Mouse (Mus musculus) cerebellum, adult 11-12 months (tissue): ENCODE measurements at regions not wholly inside any gene's neighbourhood (a gene's known extent, or its start where the extent isn't known, plus 50 kb on each side); places are given as distances from the start of the nearest gene placed in this dataset.

Experiments
- DNase-seq: peaks from one replicate; pipeline ENCODE4 v3.0.0; 2022

DNA sequence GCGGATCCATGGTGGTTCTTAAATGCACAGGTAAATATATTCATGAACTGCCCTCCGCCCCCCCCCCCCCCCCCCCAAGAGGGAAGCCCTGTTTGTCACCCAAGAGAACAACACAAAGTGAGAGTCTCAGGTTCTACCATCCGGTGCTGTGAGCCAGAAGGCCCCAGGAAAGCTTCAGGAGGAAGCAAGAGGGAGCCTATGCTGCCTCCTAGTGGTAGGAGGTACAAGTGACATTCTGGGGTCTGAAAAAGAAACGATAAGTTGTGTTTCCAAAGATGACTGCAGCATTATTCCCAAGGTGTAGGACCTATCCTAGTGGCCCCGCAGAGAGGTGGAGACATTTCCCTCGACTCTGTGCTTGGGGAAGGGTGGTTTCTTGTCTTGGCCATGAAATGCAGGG is 109.7 kb upstream of the Kazn start:
- no peak for DNase-seq

DNA sequence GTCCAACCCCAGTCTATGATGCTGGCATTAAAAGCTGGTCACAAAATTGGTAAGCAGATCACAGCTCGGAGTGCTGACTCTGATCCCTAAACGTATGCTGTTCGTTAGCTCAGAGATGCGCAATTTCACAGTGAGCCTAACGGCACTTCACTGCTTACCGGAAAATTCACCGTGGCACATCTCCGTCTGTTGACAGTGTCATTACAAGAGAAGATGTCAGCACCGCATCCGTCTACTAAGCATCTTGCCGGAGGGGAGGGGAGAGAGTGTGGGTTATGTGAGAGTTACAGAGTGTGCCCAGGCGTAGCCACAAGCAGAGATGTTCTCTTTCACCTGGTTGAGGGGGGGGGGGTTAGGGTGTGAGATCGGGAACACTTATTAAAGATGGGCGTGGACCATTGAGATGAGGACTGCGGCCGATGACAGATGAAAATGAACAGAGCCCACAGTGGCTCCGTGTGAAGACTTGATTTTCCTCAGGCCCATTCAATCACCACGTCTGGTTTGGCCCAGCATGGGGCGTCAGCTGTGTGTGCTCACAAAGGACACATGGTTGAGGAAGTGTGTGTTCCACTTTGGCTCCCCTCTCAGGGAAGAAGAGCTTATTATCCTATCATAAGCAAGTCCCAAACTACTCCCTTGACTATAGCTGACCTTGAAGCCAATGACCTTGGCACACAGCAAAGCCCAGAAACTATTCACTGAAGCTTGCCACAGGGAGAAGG is 103.4 kb upstream of the Kazn start:
- no peak for DNase-seq

DNA sequence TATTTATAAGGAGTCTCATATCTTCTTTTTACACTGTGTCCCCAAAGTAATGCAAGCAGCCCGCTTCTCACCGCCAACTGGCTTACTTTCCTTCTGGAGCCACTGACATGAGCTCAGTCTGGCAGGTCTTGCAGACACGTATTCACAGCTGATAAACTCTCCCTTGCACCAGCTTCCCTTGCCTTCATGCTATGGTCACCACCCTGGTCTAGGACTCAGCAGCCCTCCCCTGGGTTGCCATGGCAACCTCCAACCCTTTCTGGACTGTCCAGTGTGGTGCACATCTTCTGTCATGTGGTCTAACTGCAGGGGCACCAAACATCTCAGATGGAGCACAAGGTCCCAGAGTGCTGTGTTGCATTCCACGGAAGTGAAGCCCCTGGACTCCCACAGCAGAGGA is 102.1 kb upstream of the Kazn start:
- peak; percentile 42 for DNase-seq

DNA sequence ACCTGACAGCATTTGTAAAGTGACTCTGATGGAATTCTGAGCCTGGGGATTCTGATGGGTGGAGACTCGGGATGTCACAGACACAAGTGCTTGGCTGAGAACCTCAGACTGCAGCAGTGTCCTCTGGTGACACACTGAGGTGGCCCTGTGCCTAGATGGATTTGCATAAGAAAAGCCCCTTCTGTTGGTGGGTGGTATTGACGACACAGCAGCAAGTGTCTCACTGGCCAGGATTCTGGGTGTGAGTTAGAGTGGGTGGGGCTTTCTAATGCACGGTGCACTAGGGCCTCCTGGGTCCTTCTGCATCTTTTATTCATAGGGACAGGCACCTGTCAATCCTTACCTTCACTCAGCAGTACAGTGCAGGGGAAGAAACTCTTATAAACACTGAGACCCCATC is 100.9 kb upstream of the Kazn start:
- DNase-seq = no peak

DNA sequence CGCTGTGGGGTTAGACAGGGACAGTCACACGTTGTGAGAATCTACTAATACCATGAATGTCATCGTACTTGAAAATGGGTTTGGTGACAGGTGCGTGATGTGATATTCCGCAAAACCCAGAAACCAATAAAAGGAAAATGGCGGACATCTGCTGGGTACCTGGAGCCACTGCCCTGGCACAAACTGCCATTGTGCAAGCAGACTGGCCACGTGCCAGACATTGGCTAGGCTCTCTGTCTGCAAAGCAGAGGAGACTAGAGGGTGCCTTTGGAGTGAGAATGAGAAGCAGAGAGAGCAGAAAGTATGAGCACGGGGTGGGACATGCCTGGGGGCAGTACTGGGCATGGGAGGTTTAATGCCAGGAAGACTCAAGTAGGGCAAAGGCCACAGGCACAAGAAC is 98.5 kb upstream of the Kazn start:
- peak; percentile 56 for DNase-seq

DNA sequence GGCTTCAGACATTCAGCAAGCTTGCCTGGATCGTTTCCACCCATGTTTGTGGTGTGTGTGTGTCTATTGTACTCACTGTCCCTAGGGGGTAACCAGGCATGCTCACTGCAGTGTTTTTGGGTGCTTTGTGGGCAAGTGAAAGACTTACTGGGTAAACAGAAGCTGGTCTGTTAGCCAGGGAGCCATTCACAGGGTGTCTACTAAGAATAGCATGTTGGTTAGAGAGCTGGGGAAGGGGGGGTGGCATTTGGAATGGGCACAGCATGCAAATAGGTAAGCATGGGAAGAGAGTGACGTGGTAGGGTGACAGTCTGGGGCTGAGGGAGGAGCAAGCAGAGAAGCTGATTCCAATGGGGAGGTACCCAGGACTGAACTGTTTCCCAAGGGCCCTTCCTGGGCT is 97.7 kb upstream of the Kazn start:
- no peak for DNase-seq

DNA sequence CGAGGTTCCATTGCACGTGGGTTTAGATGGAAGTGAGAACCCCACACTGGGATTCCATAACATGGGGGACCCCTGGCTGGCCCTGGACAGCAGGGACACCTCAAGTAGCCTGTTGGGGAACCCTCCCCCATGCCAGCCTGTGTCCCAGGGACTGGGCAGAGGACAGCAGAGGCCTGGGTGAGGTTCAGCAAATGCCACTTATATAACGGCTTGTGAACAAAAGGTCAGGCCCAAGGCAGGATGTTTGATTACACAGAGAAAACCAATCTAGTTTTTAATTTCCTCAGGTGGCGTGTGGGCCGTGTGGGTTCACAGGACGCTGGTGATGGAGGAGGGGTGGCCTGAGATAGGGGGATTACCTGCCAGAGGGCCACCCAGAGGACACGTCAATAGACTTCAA is 94.9 kb upstream of the Kazn start:
- DNase-seq = no peak

DNA sequence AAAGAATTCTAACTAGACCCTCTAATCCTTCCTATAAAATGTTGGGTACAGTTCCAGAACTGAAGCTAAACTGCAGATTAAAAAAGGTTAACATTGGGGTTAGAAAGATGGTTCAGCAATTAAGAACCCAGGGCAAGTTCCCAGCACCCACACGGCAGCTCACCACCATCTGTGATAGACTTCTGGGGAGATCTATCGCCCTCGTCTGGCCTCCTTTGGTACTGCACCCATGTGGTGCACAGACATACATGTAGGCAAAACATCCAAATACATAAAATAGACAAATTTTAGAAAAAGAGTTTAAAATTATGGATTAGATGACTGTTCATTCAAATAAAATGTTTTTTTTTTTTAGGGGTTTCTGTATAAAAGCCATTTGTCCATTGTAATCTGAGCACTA is 91.4 kb upstream of the Kazn start:
- DNase-seq = no peak

DNA sequence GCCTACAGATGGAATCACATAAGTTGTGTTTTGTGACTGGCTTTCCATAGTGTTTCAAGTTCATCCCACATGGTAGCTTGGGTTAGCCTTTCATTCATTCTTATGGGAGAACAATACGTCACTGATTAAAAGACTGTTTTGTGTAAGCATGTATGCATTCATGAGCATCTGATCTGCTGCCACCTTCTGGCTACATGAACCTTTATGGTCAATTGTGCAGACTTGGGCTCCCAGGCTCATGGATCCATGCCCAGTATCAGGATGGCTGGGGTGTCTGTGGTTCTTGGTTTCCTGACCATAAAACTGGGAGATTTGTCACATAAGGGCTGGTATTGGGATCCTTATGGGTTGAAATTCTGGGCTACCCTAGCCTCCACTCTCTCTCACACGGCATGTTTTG is 90.4 kb upstream of the Kazn start:
- no peak for DNase-seq

DNA sequence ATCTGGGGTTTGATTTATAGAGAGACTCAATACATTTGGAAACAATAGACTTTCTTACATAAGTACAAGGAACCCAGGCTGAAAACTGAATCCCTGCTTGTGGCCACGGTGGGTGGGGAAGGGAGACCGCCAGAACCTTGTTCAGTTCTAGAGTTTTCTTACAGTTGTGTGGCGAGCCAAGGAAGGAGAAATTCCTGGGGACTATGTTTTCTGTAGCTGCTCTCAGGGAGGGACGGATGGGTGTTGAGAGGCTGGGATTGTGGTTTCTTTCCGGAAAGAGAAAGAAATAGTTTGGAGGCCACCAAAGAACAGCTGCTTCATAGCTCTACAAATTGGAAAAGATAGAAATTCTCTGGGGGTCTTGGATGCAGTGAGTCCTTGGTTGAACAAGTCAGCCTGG is 87.3 kb upstream of the Kazn start:
- no peak for DNase-seq

DNA sequence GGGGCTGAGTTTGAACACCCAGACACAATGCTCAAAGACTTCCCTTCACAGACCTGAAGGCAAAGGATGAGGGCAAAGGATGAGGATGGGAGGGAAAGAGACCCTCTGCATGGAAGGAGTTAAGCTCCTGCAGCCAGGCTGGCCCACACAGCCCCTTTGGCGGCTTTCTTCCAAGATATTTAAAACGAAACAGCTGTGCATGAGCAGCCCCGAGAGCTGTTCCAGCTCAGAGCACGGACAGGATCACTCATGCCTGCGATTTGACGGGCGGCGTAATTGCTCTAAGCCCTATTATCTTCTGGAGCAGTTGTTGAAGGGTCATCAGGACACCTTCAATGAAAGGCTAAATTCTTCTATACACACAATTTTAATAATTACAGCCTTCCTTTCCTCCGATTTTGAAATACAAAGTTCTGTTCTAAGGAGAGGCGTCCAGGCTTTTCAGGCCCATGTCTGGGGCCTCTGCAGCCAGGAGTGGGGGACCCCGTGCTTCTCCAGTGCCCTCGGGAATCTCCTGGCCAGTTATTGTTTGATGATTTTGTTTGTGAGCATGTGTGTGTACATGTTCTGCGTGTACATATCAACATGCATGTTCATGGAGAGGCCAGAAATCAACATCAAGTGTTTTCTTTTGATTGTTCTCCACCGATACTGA is 82.1 kb upstream of the Kazn start:
- DNase-seq = no peak

DNA sequence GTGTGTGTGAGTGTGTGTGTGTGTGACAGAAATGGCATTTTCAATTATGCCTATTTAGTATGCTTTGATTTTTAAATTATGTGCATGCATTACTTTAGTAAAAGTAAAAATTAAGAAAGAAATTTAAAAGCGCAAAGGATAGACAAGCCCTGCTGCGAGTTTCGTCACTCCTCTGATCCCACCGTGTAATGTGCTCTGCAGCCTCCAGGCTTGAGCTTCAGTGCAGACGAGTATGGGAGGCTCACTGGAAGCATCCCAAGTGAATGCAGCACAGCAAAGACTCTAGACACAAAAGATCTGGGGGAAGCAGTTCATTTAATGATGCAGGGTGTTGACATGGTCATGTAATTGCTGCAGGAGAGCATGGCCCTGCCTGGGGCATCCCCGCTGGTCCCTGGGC is 71.1 kb upstream of the Kazn start:
- no peak for DNase-seq

DNA sequence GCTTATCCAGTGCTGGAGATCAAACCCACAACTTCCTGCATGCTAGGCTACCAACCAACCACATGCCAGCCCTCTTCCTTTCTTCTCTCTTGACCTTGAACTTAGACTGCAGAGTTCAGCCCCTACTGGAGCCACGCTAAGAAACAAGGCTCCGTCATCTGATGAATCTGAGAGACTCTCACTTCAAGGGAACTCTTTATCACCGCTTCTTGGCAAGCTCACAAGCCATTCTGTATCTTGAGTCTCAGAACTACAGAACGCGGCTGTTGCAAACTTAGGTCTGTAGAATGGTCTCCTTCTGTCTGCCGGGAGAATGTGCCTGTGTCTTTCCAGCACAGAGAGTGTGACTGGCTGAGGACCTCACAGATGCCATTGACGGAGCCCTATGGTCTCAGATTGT is 69.1 kb upstream of the Kazn start:
- no peak for DNase-seq

DNA sequence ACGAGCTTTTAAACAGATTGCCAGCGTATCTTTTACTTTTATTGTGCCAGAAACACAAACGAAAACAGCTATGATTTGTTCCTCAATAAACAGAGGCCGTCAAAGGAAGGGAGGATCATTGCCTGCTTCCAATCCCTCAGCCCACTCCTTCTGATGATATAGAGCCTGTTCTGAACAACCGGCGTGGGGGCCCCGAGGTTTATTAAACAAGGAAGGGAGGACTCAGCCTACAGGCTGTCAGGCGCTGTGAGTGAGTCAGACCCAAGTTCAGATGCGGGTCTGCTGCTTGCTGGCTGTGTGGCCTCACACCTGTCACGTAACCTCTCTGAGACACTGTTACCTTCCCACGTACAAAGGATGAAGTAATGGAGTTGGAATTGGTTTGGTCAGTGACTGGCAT is 68.1 kb upstream of the Kazn start:
- DNase-seq = no peak

DNA sequence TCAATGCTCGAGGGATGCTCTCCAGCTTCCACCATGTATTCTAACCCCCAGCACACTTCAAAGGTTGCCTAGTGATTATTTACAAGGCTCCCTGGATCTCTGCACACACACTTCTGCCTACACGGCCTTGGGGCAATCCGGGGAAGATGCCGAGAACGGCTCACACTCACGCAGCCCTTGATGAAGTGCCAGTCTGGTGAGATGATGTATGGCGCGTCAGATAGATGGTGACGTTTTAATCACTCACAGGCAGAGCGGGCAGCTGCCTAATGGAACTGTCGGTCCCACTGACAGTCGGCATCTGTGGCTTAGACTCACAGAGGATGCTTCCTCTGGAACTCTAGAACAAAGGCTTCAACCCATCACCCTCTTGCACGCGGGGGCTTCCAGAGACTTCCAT is 66.9 kb upstream of the Kazn start:
- DNase-seq = no peak

DNA sequence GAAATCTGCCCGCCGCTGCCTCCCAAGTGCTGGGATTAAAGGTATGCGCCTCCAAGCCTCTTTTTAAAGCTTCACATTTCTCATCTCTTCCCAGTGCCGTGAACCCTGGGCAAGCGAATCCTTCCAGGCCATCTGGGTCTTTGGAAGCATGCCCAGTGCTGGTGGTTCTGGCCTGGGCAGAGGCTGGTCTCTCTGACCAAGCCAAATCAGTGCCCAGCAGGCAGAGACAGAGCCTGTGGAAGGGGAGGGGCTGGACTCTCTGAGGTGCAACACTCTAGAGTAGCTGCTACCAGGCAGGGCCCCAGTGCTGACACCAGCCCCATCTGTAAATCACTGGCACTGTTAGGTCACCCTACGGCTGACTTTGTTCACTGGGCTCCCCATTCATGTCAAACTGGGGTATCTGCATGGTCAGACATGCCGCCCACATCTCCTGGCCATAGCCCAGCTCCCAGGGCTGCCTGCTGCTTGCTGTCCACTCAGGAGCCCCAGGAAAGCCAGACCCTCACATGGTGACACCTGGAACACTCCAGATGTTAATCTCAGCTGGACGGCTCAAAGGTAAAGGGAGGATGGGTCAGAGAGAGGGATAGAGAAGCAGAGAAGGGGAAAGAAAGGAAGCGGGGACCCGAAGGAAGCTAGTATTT is 64.3 kb upstream of the Kazn start:
- peak; percentile 99 for DNase-seq

DNA sequence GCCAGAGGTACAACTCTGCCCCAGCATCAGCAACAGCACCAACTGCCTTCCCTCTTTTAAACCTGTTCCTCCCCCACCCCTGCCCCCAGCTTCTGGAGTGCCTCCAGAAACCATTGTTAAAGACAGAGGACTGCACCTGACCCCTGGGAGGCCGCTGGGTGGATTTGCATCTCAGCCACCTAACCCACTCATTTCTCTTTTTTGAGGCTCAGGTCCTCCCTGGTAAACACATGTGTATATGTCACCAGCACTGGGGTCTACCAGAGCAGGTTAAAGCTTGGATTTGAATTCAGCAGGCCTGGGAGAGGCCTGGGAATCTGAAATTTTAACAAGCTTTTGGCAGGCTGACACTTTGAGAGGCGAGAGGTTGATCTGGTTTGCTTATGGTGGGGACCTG is 63.5 kb upstream of the Kazn start:
- DNase-seq = peak; percentile 51

DNA sequence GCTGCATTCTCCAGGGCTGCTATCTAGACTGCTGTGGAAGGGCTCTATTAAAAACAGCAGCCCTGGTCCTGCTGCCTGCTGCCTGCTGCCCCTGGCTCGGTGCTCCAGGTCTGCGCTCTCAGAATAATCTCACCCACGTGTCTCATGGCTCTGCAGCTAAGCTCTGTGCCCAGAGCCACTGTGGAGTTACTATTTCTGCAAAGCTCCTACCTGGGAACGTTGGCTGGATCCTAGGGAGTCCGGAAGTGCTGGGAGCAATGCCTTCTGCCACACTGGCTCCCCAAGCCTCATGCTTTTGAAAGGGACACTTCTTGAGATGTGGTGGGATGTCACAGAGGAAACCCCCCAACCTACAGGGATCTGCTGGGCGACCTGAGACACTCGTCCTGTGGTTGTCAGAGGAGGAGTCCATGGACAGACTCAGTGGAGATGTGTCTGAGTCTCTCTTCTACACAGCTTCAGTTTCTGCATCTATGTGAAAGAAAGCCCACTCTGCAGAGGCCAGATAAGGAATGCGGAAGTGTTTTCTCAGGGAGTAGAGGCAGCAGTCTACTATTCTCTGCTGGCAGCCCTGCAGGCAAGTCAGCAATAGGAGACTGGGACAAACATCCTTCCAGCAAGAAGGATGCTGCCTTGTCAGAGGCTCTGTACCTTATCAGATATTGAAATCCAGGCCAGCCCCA is 63.0 kb upstream of the Kazn start:
- peak; percentile 61 for DNase-seq

DNA sequence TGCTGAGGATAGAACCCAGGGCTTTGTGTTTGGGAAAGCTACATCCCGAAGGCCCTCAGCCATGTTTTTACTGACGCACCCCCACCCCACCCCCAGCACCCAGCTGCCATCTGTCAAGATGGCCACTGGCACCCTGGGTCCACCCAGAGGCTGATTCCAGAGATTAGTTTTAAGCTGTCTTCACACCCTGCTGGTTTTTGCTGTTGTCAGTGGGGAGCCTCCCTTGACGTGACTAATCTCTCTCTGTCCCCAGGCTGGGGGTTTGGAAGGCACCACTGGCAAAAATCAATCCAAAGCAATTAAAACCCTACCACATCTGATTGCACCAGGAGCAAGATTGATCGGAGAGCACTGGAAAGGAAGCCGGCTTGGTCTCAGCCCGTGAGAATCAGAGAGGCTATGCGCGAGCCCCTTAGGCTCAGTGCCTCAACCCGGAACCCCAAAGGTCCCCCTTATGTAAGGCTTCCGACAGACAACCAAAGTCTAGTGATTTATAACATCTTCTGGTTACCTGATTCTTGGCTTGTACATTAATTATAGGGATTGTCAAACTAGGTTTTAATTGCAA is 59.7 kb upstream of the Kazn start:
- no peak for DNase-seq

DNA sequence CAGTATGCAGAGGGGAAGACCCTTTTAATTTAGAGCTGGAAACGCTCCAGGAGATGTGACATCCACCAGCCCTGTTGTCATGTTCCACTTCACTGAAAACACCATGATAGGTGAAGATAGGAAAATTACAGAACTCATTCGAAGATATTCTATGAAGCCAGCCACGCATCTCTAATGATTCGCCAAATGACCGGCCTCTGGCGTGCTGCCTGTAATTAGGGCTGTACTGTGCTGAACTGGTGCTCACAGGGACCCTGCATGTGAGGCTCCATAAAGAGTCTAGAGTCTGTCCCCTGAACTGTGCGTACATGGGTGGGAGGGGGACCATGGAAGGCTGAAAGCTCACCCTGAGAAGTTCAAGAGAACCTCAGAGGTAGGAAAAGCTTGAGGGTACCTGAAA is 53.6 kb upstream of the Kazn start:
- DNase-seq = no peak

DNA sequence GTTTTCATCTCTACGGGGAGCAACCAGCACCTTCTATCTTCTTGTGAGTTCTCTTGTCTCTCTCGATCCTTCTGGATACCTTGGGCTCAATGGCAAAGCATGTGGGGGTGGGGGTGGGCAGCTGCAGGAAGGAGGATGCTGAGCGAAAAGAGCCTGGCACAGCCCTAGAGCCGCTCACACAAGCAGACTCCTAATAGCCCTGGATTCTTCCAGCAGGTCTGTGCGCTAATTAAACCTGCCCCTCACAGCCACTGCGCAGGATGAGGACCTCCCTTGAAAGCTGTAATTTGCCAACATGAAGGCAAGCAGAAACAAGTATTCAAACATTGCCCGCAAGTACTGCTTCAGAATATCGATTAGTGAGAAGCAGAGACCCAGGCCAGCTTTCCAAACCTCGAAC is 53.1 kb upstream of the Kazn start:
- no peak for DNase-seq

DNA sequence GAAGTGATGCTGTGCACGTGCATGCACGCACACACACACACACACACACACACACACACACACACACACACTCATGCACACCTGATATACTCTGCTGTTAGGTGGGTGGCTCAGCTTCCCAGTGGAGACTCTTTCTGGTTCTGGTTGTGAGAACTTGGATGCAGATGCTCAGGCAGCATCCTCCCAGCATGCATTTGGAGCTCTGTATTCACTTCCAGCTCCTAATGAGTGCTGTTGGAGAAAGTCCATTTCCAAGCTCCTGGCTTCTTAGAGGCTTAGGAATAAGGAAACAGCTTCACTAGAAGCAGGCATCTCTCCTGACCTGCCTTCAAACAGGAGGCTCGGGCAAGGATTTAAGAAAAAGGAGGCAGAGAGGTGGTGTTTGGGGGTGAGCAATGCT is 52.2 kb upstream of the Kazn start:
- DNase-seq = no peak
